Mouse (Mus musculus) embryonic facial prominence, embryonic 14.5 days (tissue): ENCODE results near the gene Tie1. TPM values are rescaled to one million over a fixed set of nuclear protein-coding genes. Genes with fewer than 3 reads are reported as not detected.

Experiments
- ATAC-seq: fragments of 200-750 bp; cut with Nextera tagmentation; 2 replicates; pipeline ENCODE4 v1.8.0; 2017; ENCODE audit warnings: low read depth, moderate number of reproducible peaks, moderate TSS enrichment
- DNase-seq: peaks from one replicate; pipeline ENCODE4 v3.0.0-alpha.2; 2015; ENCODE audit warnings: low spot score
- H3K27ac ChIP-seq: fragments of 300-500 bp; sonication (generic); replicated peaks from 2 replicates; pipeline ENCODE4 v1.5.1; 2014; ENCODE audit warnings: low read depth, mild to moderate bottlenecking, low read length, moderate library complexity
- H3K27me3 ChIP-seq: fragments of 300-500 bp; sonication (generic); replicated peaks from 2 replicates; pipeline ENCODE4 v1.6.1; 2014; ENCODE audit warnings: low read length; ENCODE audit not compliant: control insufficient read depth, insufficient read depth
- H3K36me3 ChIP-seq: fragments of 300-500 bp; sonication (generic); 2 replicates; pipeline ENCODE4 v1.6.1; 2014; ENCODE audit warnings: low read length, mixed read lengths; ENCODE audit not compliant: control insufficient read depth, insufficient read depth
- H3K4me1 ChIP-seq: fragments of 300-500 bp; sonication (generic); 2 replicates; pipeline ENCODE4 v1.6.1; 2014; ENCODE audit warnings: antibody characterized with exemption, low read length; ENCODE audit not compliant: control insufficient read depth, insufficient read depth
- H3K4me2 ChIP-seq: fragments of 300-500 bp; sonication (generic); 2 replicates; pipeline ENCODE4 v1.6.1; 2014; ENCODE audit warnings: low read depth, mild to moderate bottlenecking, low read length, moderate library complexity, mixed read lengths
- H3K4me3 ChIP-seq: fragments of 300-500 bp; sonication (generic); 2 replicates; pipeline ENCODE4 v1.5.1; 2014; ENCODE audit warnings: low read depth, mild to moderate bottlenecking, low read length
- H3K9ac ChIP-seq: fragments of 300-500 bp; sonication (generic); 2 replicates; pipeline ENCODE4 v1.6.1; 2014; ENCODE audit warnings: low read depth, mild to moderate bottlenecking, low read length, moderate library complexity, mixed read lengths
- H3K9me3 ChIP-seq: fragments of 300-500 bp; sonication (generic); 2 replicates; pipeline ENCODE4 v1.6.1; 2016; ENCODE audit warnings: low read length; ENCODE audit not compliant: control insufficient read depth
- WGBS: fragments of 180-500 bp; shearing (Covaris S2); extraction: QIAGEN DNeasy Blood & Tissue Kit; methylation state at CpG from one replicate; pipeline ENCODE4 v1.1.7; 2014; 5-methylcytosine and 5-hydroxymethylcytosine counted together
- polyA plus RNA-seq: library from polyadenylated mRNA; unstranded; fragments of >200 nt; fragmentation: Nextera tagmentation; extraction: Ambion mirVana; gene quantifications from 2 replicates; pipeline ENCODE4 v1.2.1, GENCODE M21; 2014

Tie1 gene
- polyA plus RNA-seq, 1 experiment from 2014 or later, result 22.3 TPM

- Histone ChIP-seq H3K27me3 (no peaks in the 10 kb centered on the region), H3K4me3 (peak overlapping the region; percentile 59; the same call in 1 of the 2 replicates), H3K4me1 (peaks cover 22% of the 10 kb centered on the region), H3K27ac (0 out of 2 replicates have a peak overlapping the region, but pooled peaks have one; percentile 15), H3K4me2 (peak overlapping the region; percentile 86), H3K9ac (peak overlapping the region; percentile 67; the same call in 1 of the 2 replicates), H3K9me3 (no peaks in the 10 kb centered on the region), H3K36me3 (peaks cover 38% of the 10 kb centered on the region)
- DNase-seq, result no peak
- ATAC-seq, result no peak
- 50% methylated on average over 7 of the region's 7 CpGs for WGBS
These were observed 60.5 kb downstream of the Tie1 start for GRCm38 (mm10) chr4:118429215-118429895.

GRCm38 (mm10) chr4:118428531-118429214 is 61.2 kb downstream of the Tie1 start:
- ATAC-seq (no peak), DNase-seq (no peak)
- 42% methylated on average over 15 of the region's 15 CpGs for WGBS
- H3K4me1 ChIP-seq, result peaks cover 22% of the 10 kb centered on the region
- peak overlapping the region; percentile 86 for H3K4me2 ChIP-seq
- H3K9ac ChIP-seq, result peak overlapping the region; percentile 67
- H3K27me3 ChIP-seq, result no peaks in the 10 kb centered on the region
- H3K36me3 ChIP-seq, result peaks cover 34% of the 10 kb centered on the region
- no peaks in the 10 kb centered on the region for H3K9me3 ChIP-seq
- H3K4me3 ChIP-seq, result peak overlapping the region; percentile 59
- H3K27ac ChIP-seq, result peak overlapping the region; percentile 66

GRCm38 (mm10) chr4:118427768-118428451 is 62.0 kb downstream of the Tie1 start, which contains the start of gene Elovl1:
TSS of gene Elovl1 (plus strand) at chr4:118428093.
- Histone ChIP-seq H3K9me3 (no peaks in the 10 kb centered on the region), H3K4me2 (peak within 1 kb of the TSS; percentile 86), H3K9ac (peak within 1 kb of the TSS; percentile 67), H3K4me3 (peak within 1 kb of the TSS; percentile 59), H3K4me1 (peaks cover 22% of the 10 kb centered on the region), H3K36me3 (peaks cover 26% of the 10 kb centered on the region), H3K27me3 (no peaks in the 10 kb centered on the region), H3K27ac (peak within 1 kb of the TSS; percentile 70)
- WGBS, result 0% methylated on average over 6 of the region's 31 CpGs
- DNase-seq (peak; percentile 94), ATAC-seq (peak; percentile 97)

GRCm38 (mm10) chr4:118427415-118427767 is 62.5 kb downstream of the Tie1 start:
- Histone ChIP-seq H3K4me1 (peaks cover 22% of the 10 kb centered on the region), H3K9me3 (no peaks in the 10 kb centered on the region), H3K4me3 (peak overlapping the region; percentile 59), H3K4me2 (peak overlapping the region; percentile 86), H3K9ac (peak overlapping the region; percentile 67), H3K27ac (peak overlapping the region; percentile 70), H3K36me3 (peaks cover 21% of the 10 kb centered on the region), H3K27me3 (no peaks in the 10 kb centered on the region)
- DNase-seq (no peak), ATAC-seq (peak; percentile 49; the same call in 1 of the 2 replicates)
- WGBS, result under 1% methylated on average over 5 of the region's 5 CpGs

- ATAC-seq (no peak), DNase-seq (no peak)
- Histone ChIP-seq H3K9ac (no peak overlapping the region), H3K36me3 (peaks cover 9% of the 10 kb centered on the region), H3K4me2 (no peak overlapping the region), H3K4me3 (no peak overlapping the region), H3K4me1 (peaks cover 22% of the 10 kb centered on the region), H3K9me3 (no peaks in the 10 kb centered on the region), H3K27ac (no peak overlapping the region), H3K27me3 (no peaks in the 10 kb centered on the region)
- WGBS, result 88% methylated on average over 1 of the region's 1 CpGs
These were observed 64.5 kb downstream of the Tie1 start for GRCm38 (mm10) chr4:118425374-118425773.

- peaks cover 13% of the 10 kb centered on the region for H3K36me3 ChIP-seq
- 84% methylated on average over 4 of the region's 4 CpGs for WGBS
- no peaks in the 10 kb centered on the region for H3K9me3 ChIP-seq
These were observed 65.2 kb downstream of the Tie1 start for GRCm38 (mm10) chr4:118424541-118425160.

GRCm38 (mm10) chr4:118421384-118421783 is 68.5 kb downstream of the Tie1 start:
- Histone ChIP-seq H3K9me3 (no peaks in the 10 kb centered on the region), H3K9ac (no peak overlapping the region), H3K27me3 (no peaks in the 10 kb centered on the region), H3K36me3 (peaks cover 35% of the 10 kb centered on the region), H3K4me3 (no peak overlapping the region), H3K27ac (no peak overlapping the region), H3K4me2 (no peak overlapping the region), H3K4me1 (no peaks in the 10 kb centered on the region)
- no peak for ATAC-seq
- no peak for DNase-seq
- 96% methylated on average over 3 of the region's 3 CpGs for WGBS

More at GRCm38 (mm10) chr4:118424541-118425160, 65.2 kb downstream of the Tie1 start:
- Histone ChIP-seq H3K27ac (no peak overlapping the region), H3K9ac (no peak overlapping the region), H3K4me1 (peaks cover 20% of the 10 kb centered on the region), H3K27me3 (no peaks in the 10 kb centered on the region), H3K4me3 (no peak overlapping the region), H3K4me2 (no peak overlapping the region)
- no peak for DNase-seq
- ATAC-seq, result no peak
